ENCODE assay signal across 10 mouse cellular contexts in the genomic region with DNA sequence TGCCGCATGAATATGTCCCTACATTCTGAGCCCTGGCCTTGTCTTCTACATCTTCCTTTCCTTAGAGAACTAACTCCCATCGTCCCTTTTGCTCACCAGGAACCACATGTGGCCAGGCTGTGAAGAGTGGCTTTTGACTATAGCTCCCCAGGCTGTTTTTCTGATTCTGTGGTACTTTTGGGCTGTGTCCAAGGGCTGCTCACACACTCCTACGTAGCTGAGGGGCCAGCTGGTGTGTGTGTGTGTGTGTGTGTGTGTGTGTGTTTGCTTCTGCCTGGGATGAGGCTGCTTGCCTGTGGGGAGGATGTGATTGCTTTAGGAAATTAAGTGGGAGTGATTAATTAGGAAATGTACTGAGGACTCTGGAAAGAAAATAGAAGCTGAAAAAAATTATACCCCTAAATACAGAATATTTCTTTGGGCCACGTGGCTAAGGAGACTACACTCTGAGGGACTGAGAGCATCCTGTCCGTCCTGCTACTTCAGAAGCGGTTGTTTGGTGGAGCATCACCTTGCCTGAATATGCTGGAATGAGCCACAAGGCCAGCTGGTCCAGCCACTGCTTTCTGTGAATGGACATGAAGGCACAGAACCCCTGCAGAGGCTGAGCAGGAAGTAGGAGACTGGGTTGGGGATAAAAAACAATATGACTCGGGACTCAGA. TPM values are rescaled to one million over a fixed set of nuclear protein-coding genes. Genes with fewer than 3 reads are reported as not detected.
DNase-seq lines count a peak whose midpoint lies in the region; ATAC-seq lines count a peak whose summit lies in the region.
"Had no signal": no experiment of that assay in that cellular context is flagged by ENCODE, and none has a peak within 500 bp of the region (broad histone marks: within the 10 kb centered on the region; RNA-seq: fewer than 3 reads in every experiment).

No protein-coding gene starts in this region.

- no peak overlapping the region for H3K27ac ChIP-seq in heart, embryonic 12.5 days (ENCODE audit: poor library complexity, severe bottlenecking)

- no peaks in the 10 kb centered on the region for H3K4me1 ChIP-seq in heart, embryonic 12.5 days (replicated peaks)
- H3K4me1 ChIP-seq: megakaryocyte, embryonic 14.5 days had no signal

- ATAC-seq in heart, embryonic 12.5 days (ENCODE audit: insufficient number of reproducible peaks, low FRiP score), result no peak
- ATAC-seq: Patski had no signal

- H3K27me3 ChIP-seq in heart, embryonic 12.5 days (replicated peaks), result no peaks in the 10 kb centered on the region
- H3K27me3 ChIP-seq: megakaryocyte, embryonic 14.5 days had no signal

- no peaks in the 10 kb centered on the region for H3K9me3 ChIP-seq in heart, embryonic 12.5 days (replicated peaks)
- H3K9me3 ChIP-seq: megakaryocyte, embryonic 14.5 days had no signal

- no peak overlapping the region for H3K4me3 ChIP-seq in heart, embryonic 12.5 days
- H3K4me3 ChIP-seq: megakaryocyte, embryonic 14.5 days had no signal

- H3K36me3 ChIP-seq in heart, embryonic 12.5 days, result no peaks in the 10 kb centered on the region

- no peak overlapping the region for H3K9ac ChIP-seq in heart, embryonic 12.5 days

- DNase-seq in kidney, postnatal 14 days, result peak; percentile 50
- no peak for DNase-seq in kidney, adult 9 months
- DNase-seq in cerebellum, adult 9-10 months, result peak; percentile 52
- peak; percentile 70 to 91 for DNase-seq in layer of hippocampus, adult 18-20 months (ENCODE audit: low spot score in 2 of 2)
- peak; percentile 30 for DNase-seq in ovary, postnatal 14 days (ENCODE audit: low spot score)
- DNase-seq in urinary bladder, adult 18-20 months (ENCODE audit: low spot score in 2 of 2), result no peak
- DNase-seq in gastrocnemius, postnatal 36 days, result no peak

- 66% methylated on average over 7 of the region's 7 CpGs for WGBS in heart, embryonic 12.5 days

- no peak overlapping the region for H3K4me2 ChIP-seq in heart, embryonic 12.5 days

- intact Hi-C loops in gastrocnemius, postnatal 36 days (cut with DNase I), result no loop called here

RNA-seq across cellular contexts. Expression of a gene that starts 21.8 kb away (rescaled TPM):
- 10 to 100 TPM; 91.5 to 93.5 TPM for total RNA-seq in layer of hippocampus, adult 18-20 months (2021)
- polyA plus RNA-seq in heart, embryonic 12.5 days (2016; fragmentation: Nextera tagmentation; extraction: Ambion mirVana), result 17.4 and 18.4 TPM in 2 replicates
- 1 to 10 TPM; 9.3 to 9.8 TPM for total RNA-seq in gastrocnemius, postnatal 36 days (2021)

Comparison
In these comparisons a context has a peak if more than half of its experiments do, and no peak if none do; other contexts are left out.
1. DNase-seq: peak in kidney, postnatal 14 days (single experiment), cerebellum, adult 9-10 months (single experiment), layer of hippocampus, adult 18-20 months (2 of 2) and ovary, postnatal 14 days (single experiment); none in kidney, adult 9 months (single experiment), urinary bladder, adult 18-20 months (0 of 2) and gastrocnemius, postnatal 36 days (0 of 2).
2. RNA of a gene that starts 21.8 kb away (total RNA-seq): 91.5 to 93.5 TPM in layer of hippocampus, adult 18-20 months; 9.3 to 9.8 TPM in gastrocnemius, postnatal 36 days; every median in the first group is over 4 times any median in the second.